15 mouse cellular contexts compared by ENCODE assay signal in genomic region chr2:165485826-165486225, GRCm38 (mm10). TPM values are rescaled to one million over a fixed set of nuclear protein-coding genes. Genes with fewer than 3 reads are reported as not detected.
"Had no signal": no experiment of that assay in that cellular context is flagged by ENCODE, and none has a peak within 500 bp of the region (broad histone marks: within the 10 kb centered on the region; RNA-seq: fewer than 3 reads in every experiment).

No protein-coding gene starts in this region.

- DNase-seq: kidney, adult 18-20 months; kidney, postnatal 10 days; kidney, postnatal 4 days; liver; liver, embryonic 13.5 days; liver, postnatal 0 days; lung, postnatal 14 days; spleen, adult 18-20 months; thymus, postnatal 36 days had no signal

- H3K9me3 ChIP-seq: limb, embryonic 12.5 days; liver, embryonic 13.5 days; lung, embryonic 15.5 days; midbrain, embryonic 12.5 days; neural tube, embryonic 13.5 days had no signal

- H3K27me3 ChIP-seq: liver, embryonic 13.5 days; lung, embryonic 15.5 days; midbrain, embryonic 12.5 days; neural tube, embryonic 13.5 days had no signal

- H3K9ac ChIP-seq: limb, embryonic 12.5 days; liver, embryonic 13.5 days; liver, postnatal 0 days; lung, embryonic 15.5 days; midbrain, embryonic 12.5 days; neural tube, embryonic 13.5 days had no signal

- H3K4me3 ChIP-seq: limb, embryonic 12.5 days; liver, embryonic 13.5 days; lung, embryonic 15.5 days; midbrain, embryonic 12.5 days; neural tube, embryonic 13.5 days had no signal

- ATAC-seq: liver, postnatal 0 days; midbrain, embryonic 16.5 days had no signal

- H3K27ac ChIP-seq: limb, embryonic 12.5 days; liver, embryonic 13.5 days; lung, embryonic 15.5 days; midbrain, embryonic 12.5 days had no signal

- H3K4me2 ChIP-seq: limb, embryonic 12.5 days; liver, embryonic 13.5 days; lung, embryonic 15.5 days; midbrain, embryonic 12.5 days; neural tube, embryonic 13.5 days had no signal

RNA-seq across cellular contexts. Expression of gene Slc13a3, which starts 12.8 kb away (rescaled TPM):
- total RNA-seq: megakaryocyte-erythroid progenitor cell, adult 5-6 weeks had no signal
- polyA plus RNA-seq: limb, embryonic 12.5 days had no signal

RNA-seq across cellular contexts. Expression of gene Slc2a10, which starts 17.8 kb away (rescaled TPM):
- total RNA-seq: megakaryocyte-erythroid progenitor cell, adult 5-6 weeks had no signal
